Mouse (Mus musculus): Measurements from ENCODE around the gene Poc5.

Gene Poc5

DNA sequence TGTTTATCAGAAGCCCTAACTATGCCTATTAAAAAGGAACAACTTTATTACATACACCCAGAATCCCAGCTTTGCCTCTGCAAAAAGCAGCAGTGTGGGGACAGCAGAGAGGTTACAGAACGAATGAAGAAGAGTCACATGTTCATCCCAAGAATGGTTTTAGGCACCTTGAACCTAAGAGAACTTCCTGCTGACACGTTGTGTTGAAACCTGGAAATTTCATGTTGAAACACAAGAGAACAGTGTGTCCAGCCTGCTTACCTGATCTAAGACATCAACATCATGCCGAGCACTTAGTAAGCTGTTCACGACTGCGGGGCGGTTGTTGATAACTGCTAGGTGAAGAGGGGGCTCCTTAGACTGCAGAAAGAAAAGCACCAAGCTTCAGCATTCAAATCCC lies 44.9 kb downstream of the Poc5 start:
- DNase-seq = no peak

DNA sequence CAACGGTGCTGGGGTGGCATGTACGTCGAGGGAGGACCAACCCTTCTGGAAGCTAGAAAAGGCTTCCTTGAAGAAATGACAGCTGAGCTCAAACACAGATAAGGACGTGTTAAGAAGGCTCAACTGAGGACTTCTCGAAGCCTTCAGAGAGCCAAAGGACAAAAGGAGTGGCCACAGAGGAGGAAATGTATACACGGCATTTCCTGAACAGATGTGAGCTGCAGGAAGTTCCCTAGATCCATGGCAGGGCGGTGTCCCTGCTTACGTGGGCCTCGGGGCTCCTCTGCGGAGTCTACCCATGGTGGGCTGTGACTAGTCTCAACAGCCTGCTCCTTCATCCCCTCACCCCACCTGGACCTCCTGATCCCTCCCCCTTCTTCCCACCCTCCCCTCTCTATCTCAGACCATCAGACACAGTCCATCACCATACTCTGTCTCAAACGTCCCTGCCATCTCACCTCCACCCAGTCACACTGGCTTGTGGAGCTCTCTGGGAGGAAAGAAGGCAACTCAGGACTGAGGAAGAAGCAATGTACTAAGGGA lies 45.6 kb downstream of the Poc5 start:
- no peak for DNase-seq

DNA sequence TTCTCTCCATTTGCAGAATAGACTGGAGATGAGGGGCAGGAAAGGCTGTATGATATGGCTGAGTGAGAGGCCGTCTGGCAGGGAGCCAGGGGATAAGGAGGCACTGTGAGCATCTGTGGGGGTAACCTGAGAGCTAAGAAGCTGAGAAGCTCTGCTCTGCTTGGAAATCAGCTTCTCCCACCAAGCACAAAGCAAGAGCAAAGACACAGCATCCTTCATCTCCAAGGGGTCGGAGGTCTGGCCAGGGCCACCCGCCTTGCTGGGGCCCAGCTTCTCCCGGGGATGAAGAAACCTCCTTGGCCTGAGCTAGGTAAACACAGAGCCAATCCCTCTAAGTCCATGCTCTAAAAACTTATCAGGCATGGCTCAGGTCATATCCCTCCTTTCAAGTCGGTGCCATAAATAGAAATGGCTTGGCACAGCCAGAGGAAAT lies 46.8 kb downstream of the Poc5 start:
- peak in 1 of 2 experiments; percentile 44 for DNase-seq

DNA sequence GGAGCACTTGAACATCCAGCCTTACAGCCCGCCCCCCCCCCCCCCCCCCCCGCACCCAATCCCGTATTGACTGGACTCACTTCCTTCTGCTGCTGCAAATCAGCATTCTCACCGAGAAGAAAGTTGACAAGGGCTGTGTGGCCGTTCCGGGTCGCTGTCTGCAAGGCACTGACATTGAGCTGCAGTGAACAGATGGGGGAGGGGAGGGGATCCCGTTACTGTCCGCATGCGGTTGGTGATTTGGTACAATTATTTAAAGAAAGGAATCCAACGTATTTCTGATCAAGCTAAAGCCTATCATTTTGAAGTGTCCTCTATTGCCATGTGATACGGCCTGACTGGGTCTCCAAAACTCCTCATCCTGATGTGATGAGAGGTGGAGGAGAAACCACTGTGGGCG lies 47.7 kb downstream of the Poc5 start:
- peak; percentile 75 to 82 for DNase-seq

DNA sequence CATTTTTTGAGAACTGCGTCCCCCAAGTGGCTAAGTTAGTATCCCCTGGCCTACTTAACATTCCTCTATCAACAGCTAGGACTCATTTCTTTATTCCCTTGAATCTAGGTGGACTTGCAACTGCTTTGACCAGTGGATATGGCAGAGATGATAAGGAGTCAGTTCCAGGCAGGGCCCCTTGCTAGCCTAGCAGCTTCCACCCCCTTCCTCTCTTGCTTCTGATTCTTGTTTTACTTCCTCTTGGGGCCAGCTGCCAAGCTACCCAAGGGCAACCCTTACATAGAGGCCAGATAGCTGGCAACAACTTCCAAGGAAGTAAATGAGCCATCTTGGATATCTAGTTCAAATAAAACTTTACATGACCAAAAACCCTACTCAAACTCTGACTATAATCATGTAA lies 48.8 kb downstream of the Poc5 start:
- DNase-seq = no peak

DNA sequence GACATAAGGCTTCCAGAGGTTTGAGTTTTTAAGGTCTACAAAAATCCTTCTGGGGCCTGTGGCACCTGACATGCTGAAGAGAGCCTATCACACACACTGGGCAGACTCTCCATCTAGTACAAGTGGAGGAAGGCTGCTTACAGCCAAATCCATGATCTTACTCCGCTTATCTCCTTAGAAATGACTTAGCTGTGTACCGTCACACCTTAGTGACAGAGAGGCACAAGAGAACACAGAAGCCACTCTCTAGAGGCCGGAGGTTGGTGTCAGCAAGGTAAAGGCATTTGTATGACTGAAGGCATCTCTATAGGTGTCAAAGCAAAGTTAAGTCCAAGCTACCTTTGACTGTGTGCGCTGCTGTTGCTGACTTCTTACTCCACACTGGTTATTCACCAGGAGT lies 52.3 kb downstream of the Poc5 start:
- DNase-seq = no peak

DNA sequence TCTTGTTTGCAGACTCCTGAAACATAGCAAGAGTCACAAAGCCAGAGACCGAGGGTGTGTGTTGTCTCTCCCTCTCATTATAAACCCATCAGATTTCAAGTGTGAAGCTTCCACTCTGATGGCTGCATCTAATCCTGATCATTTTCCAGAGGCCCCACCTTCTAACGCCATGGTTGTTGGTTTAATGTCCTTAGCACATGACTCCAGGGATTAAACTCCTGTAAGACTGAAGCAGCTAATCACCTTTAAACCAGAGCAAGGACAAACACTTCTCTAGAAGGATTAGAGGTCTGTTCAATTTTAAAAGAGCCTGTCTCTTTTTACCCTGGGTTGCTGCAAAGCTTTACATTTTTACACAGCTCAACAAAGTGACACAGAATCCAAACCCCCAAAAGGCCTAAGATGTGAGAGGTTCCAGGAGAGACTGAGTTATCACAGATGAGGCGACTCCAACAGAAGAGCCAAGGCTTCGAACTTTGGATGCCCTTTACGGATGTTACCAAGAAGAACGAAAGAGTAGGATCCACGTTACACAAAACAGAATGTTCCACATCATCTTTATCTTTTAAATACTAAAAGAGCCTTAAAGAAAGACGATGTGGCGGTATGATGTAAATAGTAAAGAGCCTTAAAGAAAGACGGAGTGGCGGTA lies 62.2 kb downstream of the Poc5 start:
- DNase-seq = no peak

DNA sequence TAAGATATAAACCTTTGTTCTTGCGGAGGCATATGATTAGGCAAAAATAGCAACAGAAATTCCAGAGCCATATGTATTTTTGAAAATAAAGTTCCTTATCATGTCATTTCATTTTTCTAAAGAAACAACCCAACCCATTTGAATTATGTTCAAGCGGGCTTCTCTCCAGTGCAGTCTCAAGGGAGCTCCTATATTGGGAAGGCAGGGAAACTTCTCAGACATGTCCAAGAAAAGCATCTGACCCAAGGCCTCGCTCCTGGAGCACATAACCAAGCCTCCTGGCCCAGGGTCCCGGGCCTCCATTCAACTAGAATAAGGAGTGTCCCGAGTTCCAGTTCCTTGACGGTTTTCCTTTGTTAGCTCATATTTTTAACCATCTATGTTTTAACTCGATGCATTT lies 62.8 kb downstream of the Poc5 start:
- no peak for DNase-seq

DNA sequence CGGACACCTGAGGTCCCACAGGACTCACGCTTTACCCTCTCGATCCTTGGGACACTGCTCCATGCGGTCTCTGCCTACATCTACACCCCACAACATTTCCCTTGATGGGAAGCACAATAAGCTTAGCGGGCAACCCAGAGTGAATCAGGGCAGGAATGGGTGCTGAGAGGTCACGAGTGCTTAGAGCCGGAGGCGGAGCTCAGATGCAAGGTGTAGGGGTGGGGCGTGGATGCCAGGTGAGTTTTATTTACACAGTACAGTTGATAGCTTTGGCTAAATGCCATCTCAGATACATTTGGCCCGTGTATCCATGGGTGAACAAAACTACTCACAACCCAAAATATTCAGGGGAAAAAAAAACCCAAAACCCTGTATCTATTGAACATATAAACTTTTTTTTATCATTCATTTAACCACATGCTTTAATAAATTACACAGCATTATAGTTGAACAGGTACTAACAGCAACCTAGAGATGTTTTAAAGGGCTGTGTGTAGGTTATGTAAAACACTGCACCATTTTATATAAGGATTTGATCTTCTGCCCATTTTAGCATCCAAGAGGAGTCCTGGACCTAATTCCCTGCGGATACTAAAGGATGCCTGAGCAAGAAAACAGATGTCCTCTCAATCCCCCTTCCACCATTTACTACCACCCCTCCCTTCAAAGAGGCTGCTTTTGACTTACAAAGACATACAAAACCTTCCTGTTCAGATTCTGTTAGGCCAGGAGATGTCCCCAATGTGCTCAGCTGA lies 63.5 kb downstream of the Poc5 start:
- DNase-seq = no peak

DNA sequence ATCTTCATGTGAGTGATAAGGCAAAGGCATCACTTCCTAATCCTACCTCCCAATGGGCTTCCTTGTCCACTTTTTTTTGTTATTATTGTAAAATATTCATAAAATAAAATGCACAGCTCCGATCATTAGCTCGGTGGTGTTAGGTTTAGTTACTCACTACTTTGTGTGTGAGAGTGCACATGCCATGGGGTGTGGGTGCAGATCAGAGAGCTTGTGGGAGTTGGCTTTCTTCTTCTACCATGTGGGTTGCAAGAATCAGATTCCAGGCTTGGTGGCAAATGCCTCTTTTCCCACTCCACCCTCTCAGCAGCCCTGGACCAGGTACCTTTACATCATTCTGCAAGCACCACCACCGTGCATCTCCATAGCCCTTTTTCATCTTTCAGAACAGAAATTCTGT lies 64.5 kb downstream of the Poc5 start:
- DNase-seq = no peak

DNA sequence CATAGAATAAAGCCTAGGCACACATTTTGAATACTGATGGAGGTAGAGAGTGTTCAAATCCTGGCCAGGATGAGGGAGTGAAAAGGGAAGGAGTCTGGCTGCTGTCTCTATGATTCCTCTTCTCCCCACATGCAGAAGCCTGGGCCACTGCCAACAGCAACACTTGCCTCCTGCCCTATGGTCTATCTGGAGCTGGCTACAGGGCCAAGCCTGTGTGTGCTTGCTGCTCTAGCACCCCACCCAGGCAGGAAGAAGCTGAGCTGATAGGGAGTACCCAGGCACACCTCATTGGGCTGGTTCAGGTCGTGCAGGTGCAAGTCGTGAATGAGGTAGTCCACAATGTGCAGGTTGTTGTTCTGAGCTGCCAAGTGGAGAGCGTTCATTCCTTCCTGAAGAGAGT lies 66.2 kb downstream of the Poc5 start:
- peak in 1 of 2 experiments; percentile 48 for DNase-seq

DNA sequence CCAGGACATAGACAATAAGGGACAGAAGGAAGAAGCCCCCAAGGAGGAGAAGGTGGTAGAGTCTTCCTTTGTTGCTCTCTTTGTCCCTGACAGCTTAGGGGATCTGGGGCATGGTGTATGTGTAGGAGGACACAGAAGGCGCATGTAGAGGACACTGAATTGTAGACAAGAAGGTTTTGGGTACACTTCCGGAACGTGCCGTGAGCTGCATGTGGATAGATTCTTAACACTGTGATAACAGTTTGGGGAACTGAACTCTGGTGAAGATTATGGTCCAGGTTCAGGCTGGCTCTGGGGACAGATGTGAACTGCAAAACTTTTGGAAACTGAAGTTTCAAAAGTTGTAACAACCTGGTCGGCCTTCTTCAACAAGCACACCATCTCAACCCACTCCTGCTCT lies 69.5 kb downstream of the Poc5 start:
- no peak for DNase-seq

DNA sequence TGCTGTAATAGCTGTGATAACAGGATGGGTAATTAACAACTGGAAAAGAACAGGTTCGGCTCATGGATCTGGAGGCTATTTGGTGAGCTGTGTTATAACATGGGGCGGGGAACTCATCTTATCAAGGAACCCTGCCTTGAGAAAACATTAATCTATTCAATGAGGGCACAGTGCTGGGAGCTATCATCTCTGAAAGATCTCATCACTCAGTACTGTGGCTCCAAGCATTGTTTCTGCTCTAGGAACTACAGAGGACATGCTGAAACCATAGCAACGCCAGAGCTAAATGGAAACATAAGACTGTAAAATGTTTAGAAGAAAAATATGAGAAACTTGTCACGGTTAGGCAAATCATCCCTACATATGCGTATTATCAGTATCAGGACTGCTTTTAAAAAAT lies 69.9 kb downstream of the Poc5 start:
- DNase-seq = no peak

DNA sequence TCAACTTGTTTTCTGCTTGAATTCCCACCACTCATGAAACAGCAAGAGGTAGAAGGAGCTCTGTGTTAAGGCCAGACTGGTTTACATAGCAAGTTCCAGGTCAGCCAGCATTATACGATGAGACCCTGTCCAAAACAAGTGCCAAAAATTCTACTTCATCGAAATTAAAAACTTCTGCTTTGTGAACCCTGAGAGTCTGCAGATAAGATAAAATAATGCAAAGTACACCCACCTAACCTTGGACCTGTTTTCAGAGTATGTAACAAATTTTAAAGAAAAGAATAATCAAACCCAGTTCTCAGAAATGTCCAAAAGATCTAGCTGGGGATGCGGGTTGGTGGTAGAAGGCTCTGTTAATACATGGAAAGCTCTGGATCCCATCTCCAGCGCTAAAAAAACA lies 70.5 kb downstream of the Poc5 start:
- no peak for DNase-seq

DNA sequence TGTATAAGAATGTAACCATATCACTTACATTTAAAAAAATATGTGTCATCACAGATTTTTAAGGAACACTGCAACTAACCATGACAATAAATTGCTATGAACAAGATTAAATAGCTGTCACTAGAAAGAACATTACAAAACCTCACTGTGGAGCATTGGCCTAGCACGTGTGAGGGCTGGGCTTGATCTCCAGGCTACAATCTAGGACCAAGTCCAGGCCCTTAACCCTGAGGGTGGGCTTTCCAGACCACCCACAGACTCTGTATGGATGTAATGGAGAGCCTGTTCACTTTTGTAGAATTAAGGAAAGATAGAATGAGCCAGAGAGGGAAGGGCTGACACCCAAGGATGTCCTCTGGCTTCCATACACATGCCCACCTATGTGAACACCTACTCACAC lies 74.5 kb downstream of the Poc5 start:
- DNase-seq = no peak

DNA sequence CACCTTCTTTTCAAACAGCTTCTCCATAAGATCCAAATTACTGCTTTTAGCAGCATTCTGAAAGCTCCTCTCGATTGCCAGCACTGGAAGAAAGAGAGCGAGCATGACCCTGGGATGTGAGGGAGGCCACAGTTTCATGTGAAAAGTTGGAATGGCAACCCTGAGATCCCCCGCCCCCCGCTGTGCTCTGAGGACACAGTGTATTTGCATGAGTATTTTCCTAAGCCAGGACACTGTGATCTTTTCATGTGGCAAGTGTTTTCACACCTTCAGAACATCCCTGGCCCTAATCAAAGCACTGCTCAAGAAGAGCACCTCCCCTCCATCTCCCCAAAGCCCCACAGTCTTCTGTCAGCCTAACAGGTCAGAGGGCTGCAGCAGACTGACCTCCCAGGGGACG lies 77.2 kb downstream of the Poc5 start:
- DNase-seq = no peak
